Mouse (Mus musculus): ENCODE data around the gene Epo. TPM values are rescaled to one million over a fixed set of nuclear protein-coding genes. Genes with fewer than 3 reads are reported as not detected.

The Epo gene
- polyA plus RNA-seq, 1 experiment, result not detected

GRCm38 (mm10) chr5:137512847-137513794, 19.9 kb downstream of the Epo start:
- no peak for TF ChIP-seq GATA1 (IDR thresholded peaks at IDR 0.05; ENCODE audit: low read length)

GRCm38 (mm10) chr5:137511706-137512105, 21.3 kb downstream of the Epo start:
- no peak for TF ChIP-seq GATA1 (IDR thresholded peaks at IDR 0.05; ENCODE audit: low read length)

- no peak for TF ChIP-seq GATA1 (IDR thresholded peaks at IDR 0.05; ENCODE audit: low read length)
These were observed 22.3 kb downstream of the Epo start for GRCm38 (mm10) chr5:137510573-137511390.

- TF ChIP-seq GATA1 (IDR thresholded peaks at IDR 0.05; ENCODE audit: low read length), result no peak
These were observed 23.0 kb downstream of the Epo start for GRCm38 (mm10) chr5:137510014-137510501.

- TF ChIP-seq GATA1 (IDR thresholded peaks at IDR 0.05; ENCODE audit: low read length), result no peak
These were observed 29.0 kb downstream of the Epo start for GRCm38 (mm10) chr5:137504041-137504440.

- TF ChIP-seq GATA1 (IDR thresholded peaks at IDR 0.05; ENCODE audit: low read length), result no peak
These were observed 30.4 kb downstream of the Epo start for GRCm38 (mm10) chr5:137502667-137503110.

GRCm38 (mm10) chr5:137501709-137502666, 31.1 kb downstream of the Epo start, which contains the start of gene Pop7:
Gene Pop7 (minus strand): TSS chr5:137502518.
- TF ChIP-seq GATA1 (IDR thresholded peaks at IDR 0.05; ENCODE audit: low read length), result no peak

GRCm38 (mm10) chr5:137500186-137500585, 32.9 kb downstream of the Epo start:
- TF ChIP-seq GATA1 (IDR thresholded peaks at IDR 0.05; ENCODE audit: low read length), result no peak

GRCm38 (mm10) chr5:137493831-137494230, 39.2 kb downstream of the Epo start:
- no peak for TF ChIP-seq GATA1 (IDR thresholded peaks at IDR 0.05; ENCODE audit: low read length)

- no peak for TF ChIP-seq GATA1 (IDR thresholded peaks at IDR 0.05; ENCODE audit: low read length)
These were observed 41.5 kb downstream of the Epo start for GRCm38 (mm10) chr5:137491559-137491958.

GRCm38 (mm10) chr5:137487616-137488015, 45.4 kb downstream of the Epo start:
- TF ChIP-seq GATA1 (IDR thresholded peaks at IDR 0.05; ENCODE audit: low read length), result no peak

GRCm38 (mm10) chr5:137485851-137486155, 47.2 kb downstream of the Epo start:
- TF ChIP-seq GATA1 (IDR thresholded peaks at IDR 0.05; ENCODE audit: low read length), result no peak

- no peak for TF ChIP-seq GATA1 (IDR thresholded peaks at IDR 0.05; ENCODE audit: low read length)
These were observed 47.8 kb downstream of the Epo start for GRCm38 (mm10) chr5:137485071-137485850.

GRCm38 (mm10) chr5:137481897-137482296, 51.1 kb downstream of the Epo start:
- TF ChIP-seq GATA1 (IDR thresholded peaks at IDR 0.05; ENCODE audit: low read length), result no peak

All from G1E-ER4 (cell line).